Mouse (Mus musculus) liver, embryonic 14.5 days (tissue): ENCODE results near the gene Ptprs. TPM values are rescaled to one million over a fixed set of nuclear protein-coding genes. Genes with fewer than 3 reads are reported as not detected.

Experiments
- ATAC-seq: fragments of 200-750 bp; cut with Nextera tagmentation; 2 replicates; pipeline ENCODE4 v1.8.0; 2017; ENCODE audit warnings: moderate number of reproducible peaks, mild to moderate bottlenecking, moderate library complexity; ENCODE audit not compliant: insufficient read depth
- DNase-seq, 3 experiments: peaks; one replicate each; pipeline ENCODE4 v3.0.0-alpha.2; 2012 to 2013; ENCODE audit warnings: low read depth in 3 of 3, low spot score in 3 of 3
- H3K27ac ChIP-seq: fragments of 300-500 bp; sonication (generic); 2 replicates; pipeline ENCODE4 v1.5.1; 2014; ENCODE audit warnings: moderate library complexity, mild to moderate bottlenecking, control low read depth, inconsistent platforms
- H3K27me3 ChIP-seq: fragments of 300-500 bp; sonication (generic); 2 replicates; pipeline ENCODE4 v1.6.1; 2014; ENCODE audit warnings: mild to moderate bottlenecking, low read length, moderate library complexity; ENCODE audit not compliant: control insufficient read depth, insufficient read depth
- H3K36me3 ChIP-seq: fragments of 300-500 bp; sonication (generic); replicated peaks from 2 replicates; pipeline ENCODE4 v1.6.1; 2014; ENCODE audit warnings: low read depth; ENCODE audit not compliant: control insufficient read depth, insufficient read depth
- H3K4me1 ChIP-seq, 2 experiments: fragments of 200-500 bp in 1 of 2; fragments of 300-500 bp in 1 of 2; sonication (generic) in 1 of 2; replicated peaks; 2 replicates each; pipeline ENCODE4 v1.6.1; 2012 to 2014; ENCODE audit warnings: antibody characterized with exemption in 1 of 2, inconsistent platforms in 1 of 2, low read length in 1 of 2; ENCODE audit not compliant: control insufficient read depth in 2 of 2, insufficient read depth in 2 of 2
- H3K4me2 ChIP-seq: fragments of 300-500 bp; sonication (generic); 2 replicates; pipeline ENCODE4 v1.6.1; 2014; ENCODE audit warnings: low read depth, mild to moderate bottlenecking, control low read depth, moderate library complexity
- H3K4me3 ChIP-seq, 2 experiments: fragments of 200-500 bp in 1 of 2; fragments of 300-500 bp in 1 of 2; sonication (generic) in 1 of 2; 2 replicates each; pipeline ENCODE4 v1.5.1; 2012 to 2014; ENCODE audit warnings: low read depth in 2 of 2, low read length in 2 of 2, mild to moderate bottlenecking in 2 of 2, control low read depth in 1 of 2, inconsistent platforms in 1 of 2, moderate library complexity in 1 of 2; ENCODE audit not compliant: insufficient read depth in 1 of 2
- H3K9ac ChIP-seq: fragments of 300-500 bp; sonication (generic); replicated peaks from 2 replicates; pipeline ENCODE4 v1.6.1; 2014; ENCODE audit warnings: mild to moderate bottlenecking, control low read depth, moderate library complexity
- H3K9me3 ChIP-seq: fragments of 300-500 bp; sonication (generic); 2 replicates; pipeline ENCODE4 v1.6.1; 2016; ENCODE audit warnings: low read length, mixed read lengths; ENCODE audit not compliant: control insufficient read depth
- CTCF ChIP-seq: IDR thresholded peaks from 2 replicates; pipeline ENCODE4 v1.5.1; 2016; ENCODE audit warnings: antibody characterized with exemption, low read depth, control low read depth
- EP300 ChIP-seq: IDR thresholded peaks from 2 replicates; pipeline ENCODE4 v1.6.1; 2016; ENCODE audit warnings: antibody characterized with exemption, low read depth
- WGBS: fragments of 180-500 bp; shearing (Covaris S2); extraction: QIAGEN DNeasy Blood & Tissue Kit; methylation state at CpG from one replicate; pipeline ENCODE4 v1.1.7; 2014; ENCODE audit not compliant: insufficient replicate concordance; 5-methylcytosine and 5-hydroxymethylcytosine counted together
- polyA plus RNA-seq, 2 experiments: library from polyadenylated mRNA; depleted of rRNA in 1 of 2; stranded (reverse) in 1 of 2; unstranded in 1 of 2; fragments of >200 nt; fragmentation: Nextera tagmentation in 1 of 2; extraction: Ambion mirVana in 1 of 2; gene quantifications; 2 replicates each; pipeline versions ENCODE4 v1.2.1 to v1.2.3; 2012 to 2014

The Ptprs gene
- polyA plus RNA-seq, 2 experiments: 3.8 to 17.7 TPM

- Histone ChIP-seq H3K4me1 (no peaks in the 10 kb centered on the region; a peak in 1 of 4 replicates), H3K9ac (0 out of 2 replicates have a peak overlapping the region, but pooled peaks have one; percentile 3)
- 1% methylated on average over 50 of the region's 50 CpGs for WGBS
Observed at GRCm38 (mm10) chr17:56472733-56473610, 3.3 kb downstream of the Ptprs start.

GRCm38 (mm10) chr17:56472121-56472520 lies 4.2 kb downstream of the Ptprs start:
- ATAC-seq: no peak
- peak overlapping the region in 1 of 2 experiments; percentile 31; a peak in 2 of 4 replicates for H3K4me3 ChIP-seq
- H3K27me3 ChIP-seq: peaks cover 71% of the 10 kb centered on the region
- DNase-seq: no peak
- H3K9me3 ChIP-seq: no peaks in the 10 kb centered on the region; the same call in 1 of the 2 replicates
- no peak overlapping the region for H3K27ac ChIP-seq
- no peaks in the 10 kb centered on the region; a peak in 1 of 4 replicates for H3K4me1 ChIP-seq
- peak overlapping the region; percentile 56 for H3K4me2 ChIP-seq
- no peak for TF ChIP-seq CTCF
- no peak for TF ChIP-seq EP300
- H3K36me3 ChIP-seq: no peaks in the 10 kb centered on the region
- 2% methylated on average over 16 of the region's 16 CpGs for WGBS
- H3K9ac ChIP-seq: no peak overlapping the region

More at GRCm38 (mm10) chr17:56472733-56473610, 3.3 kb downstream of the Ptprs start:
- Histone ChIP-seq H3K4me2 (peak overlapping the region; percentile 56), H3K27me3 (peaks cover 75% of the 10 kb centered on the region), H3K27ac (no peak overlapping the region), H3K9me3 (no peaks in the 10 kb centered on the region; the same call in 1 of the 2 replicates), H3K36me3 (no peaks in the 10 kb centered on the region), H3K4me3 (peak overlapping the region; percentile 26 to 31; a peak in 3 of 4 replicates)
- no peak for ATAC-seq
- no peak for TF ChIP-seq EP300
- peak; percentile 49 for TF ChIP-seq CTCF
- DNase-seq: peak in 1 of 3 experiments; percentile 42

DNA sequence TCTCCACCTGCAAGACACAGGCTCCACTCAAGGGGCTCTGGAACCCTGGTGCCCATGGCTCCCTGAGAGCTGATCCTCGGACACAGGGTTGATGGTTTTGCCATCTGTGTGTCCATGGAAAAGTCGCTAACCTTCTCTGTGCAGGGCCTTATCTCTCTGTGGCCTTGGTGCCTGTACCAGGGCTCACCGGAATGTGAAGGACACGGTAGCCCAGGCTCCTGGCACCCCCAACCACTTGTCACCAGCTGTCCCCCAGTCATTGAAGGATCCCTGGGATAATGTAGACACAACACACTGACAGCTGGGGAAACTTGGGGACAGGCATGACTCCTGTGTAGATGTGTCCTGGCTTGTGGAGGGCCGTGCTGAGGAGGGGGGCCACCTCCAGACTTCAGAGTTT lies 5.1 kb downstream of the Ptprs start:
- no peak for ATAC-seq
- DNase-seq: no peak
- no peaks in the 10 kb centered on the region; a peak in 1 of 4 replicates for H3K4me1 ChIP-seq
- no peak overlapping the region for H3K27ac ChIP-seq
- 59% methylated on average over 5 of the region's 5 CpGs for WGBS
- H3K4me3 ChIP-seq: no peak overlapping the region
- H3K9me3 ChIP-seq: no peaks in the 10 kb centered on the region
- no peak overlapping the region for H3K9ac ChIP-seq
- H3K36me3 ChIP-seq: no peaks in the 10 kb centered on the region
- TF ChIP-seq EP300: no peak
- TF ChIP-seq CTCF: no peak
- peaks cover 63% of the 10 kb centered on the region for H3K27me3 ChIP-seq
- no peak overlapping the region for H3K4me2 ChIP-seq

GRCm38 (mm10) chr17:56470571-56470970 lies 5.7 kb downstream of the Ptprs start:
- Histone ChIP-seq H3K4me1 (no peaks in the 10 kb centered on the region; a peak in 1 of 4 replicates), H3K36me3 (no peaks in the 10 kb centered on the region), H3K4me3 (no peak overlapping the region), H3K4me2 (peak overlapping the region; percentile 16; the same call in 1 of the 2 replicates), H3K9me3 (no peaks in the 10 kb centered on the region), H3K9ac (no peak overlapping the region), H3K27me3 (peaks cover 57% of the 10 kb centered on the region), H3K27ac (no peak overlapping the region)
- peak; percentile 40 for ATAC-seq
- 35% methylated on average over 10 of the region's 10 CpGs for WGBS
- DNase-seq: peak in 1 of 3 experiments; percentile 24
- no peak for TF ChIP-seq EP300
- TF ChIP-seq CTCF: no peak

- no peaks in the 10 kb centered on the region for H3K9me3 ChIP-seq
- H3K9ac ChIP-seq: no peak overlapping the region
- H3K4me1 ChIP-seq: no peaks in the 10 kb centered on the region; a peak in 1 of 4 replicates
- H3K4me3 ChIP-seq: peak overlapping the region; percentile 18 to 35; a peak in 3 of 4 replicates
- H3K27ac ChIP-seq: no peak overlapping the region
- ATAC-seq (no peak; the same call in 1 of the 2 replicates), DNase-seq (no peak)
- TF ChIP-seq EP300 (no peak), CTCF (no peak)
- WGBS: 7% methylated on average over 25 of the region's 26 CpGs
- H3K4me2 ChIP-seq: peak overlapping the region; percentile 16
- H3K27me3 ChIP-seq: peaks cover 52% of the 10 kb centered on the region
- H3K36me3 ChIP-seq: no peaks in the 10 kb centered on the region
Observed at GRCm38 (mm10) chr17:56470001-56470436, 6.3 kb downstream of the Ptprs start.
